Mouse (Mus musculus) ES-E14 (cell line): Measurements from ENCODE around the gene Ppp2r5b.

ENCODE experiments used
- HCFC1 ChIP-seq: IDR thresholded peaks from 2 replicates; pipeline ENCODE4 v1.6.1; 2012; ENCODE audit warnings: low read length, inconsistent platforms, borderline replicate concordance; ENCODE audit not compliant: insufficient read depth
- MAFK ChIP-seq: IDR thresholded peaks from 2 replicates; pipeline ENCODE4 v1.6.1; 2014; ENCODE audit warnings: mild to moderate bottlenecking, low read depth, low read length, inconsistent platforms; ENCODE audit not compliant: insufficient read depth
- ZNF384 ChIP-seq: IDR thresholded peaks from 2 replicates; pipeline ENCODE4 v1.6.1; 2012; ENCODE audit warnings: low read depth, low read length, inconsistent platforms

DNA sequence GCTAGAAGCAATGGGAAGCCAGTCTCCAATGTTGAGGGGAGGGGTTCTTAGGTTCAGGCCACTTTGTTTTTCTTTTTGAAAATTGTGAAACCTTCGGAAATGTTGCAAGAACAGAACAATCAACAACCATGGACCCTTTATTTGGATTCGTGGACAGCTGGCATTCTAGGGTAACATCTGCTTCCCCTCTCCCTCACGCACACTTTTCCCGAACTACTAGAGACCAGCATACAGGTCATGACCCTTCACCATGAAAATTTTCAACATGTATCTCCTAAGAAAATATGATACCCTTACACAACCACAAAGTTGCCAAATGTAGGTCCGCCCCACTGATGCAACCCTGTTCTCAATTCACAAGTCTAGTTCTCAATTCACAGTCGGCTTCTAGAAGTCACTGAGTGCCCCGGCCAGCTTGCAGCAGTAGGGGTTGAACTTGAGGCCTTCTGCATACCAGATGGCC, 33.0 kb upstream of the Ppp2r5b start:
- TF ChIP-seq MAFK = no peak
- TF ChIP-seq ZNF384 = no peak
- no peak for TF ChIP-seq HCFC1
